Comparison of ENCODE assay signal across 14 mouse cellular contexts in genomic region chr15:42047088-42047976, GRCm38 (mm10).
DNase-seq lines count a peak whose midpoint lies in the region; ATAC-seq lines count a peak whose summit lies in the region.
"Had no signal": no experiment of that assay in that cellular context is flagged by ENCODE, and none has a peak within 500 bp of the region (broad histone marks: within the 10 kb centered on the region; RNA-seq: fewer than 3 reads in every experiment).

No protein-coding gene starts in this region.

- peak; percentile 12 for DNase-seq in heart, adult 11 months
- DNase-seq in heart, adult 8-10 months (ENCODE audit: low spot score): no peak
- DNase-seq in midbrain, embryonic 10.5 days (ENCODE audit: low spot score): no peak
- peak; percentile 64 for DNase-seq in retina, embryonic 14.5 days (ENCODE audit: low spot score)
- DNase-seq: cerebellum, adult 11 months; gastrocnemius, postnatal 14 days; heart, postnatal 4 days; kidney, adult 9 months; lung, postnatal 36 days had no signal

- 0 out of 2 replicates have a peak overlapping the region, but pooled peaks have one; percentile 2 for H3K27ac ChIP-seq in midbrain, embryonic 16.5 days (ENCODE audit: low read length)
- H3K27ac ChIP-seq in midbrain, embryonic 10.5 days (replicated peaks): no peak overlapping the region
- H3K27ac ChIP-seq in hindbrain, embryonic 13.5 days: no peak overlapping the region

- no peak overlapping the region for H3K9ac ChIP-seq in midbrain, embryonic 16.5 days (ENCODE audit: low read depth, low read length)
- H3K9ac ChIP-seq in hindbrain, embryonic 13.5 days: no peak overlapping the region

- H3K4me3 ChIP-seq in midbrain, embryonic 16.5 days (ENCODE audit: low read depth, low read length): no peak overlapping the region
- H3K4me3 ChIP-seq in midbrain, embryonic 10.5 days: no peak overlapping the region
- H3K4me3 ChIP-seq in hindbrain, embryonic 13.5 days: no peak overlapping the region

- peaks cover 4% of the 10 kb centered on the region; the same call in 1 of the 2 replicates for H3K4me1 ChIP-seq in midbrain, embryonic 16.5 days (ENCODE audit: control insufficient read depth, insufficient read depth, low read length)
- no peaks in the 10 kb centered on the region for H3K4me1 ChIP-seq in midbrain, embryonic 10.5 days
- peaks cover 7% of the 10 kb centered on the region for H3K4me1 ChIP-seq in hindbrain, embryonic 13.5 days (replicated peaks)

- ATAC-seq in midbrain, embryonic 16.5 days: peak; percentile 54; the same call in 1 of the 2 replicates
- ATAC-seq in hindbrain, embryonic 13.5 days (ENCODE audit: low FRiP score): peak; percentile 74; the same call in 1 of the 2 replicates
- ATAC-seq in megakaryocyte progenitor cell, adult 5-6 weeks (replicated peaks; ENCODE audit: poor library complexity): no peak
- no peak for ATAC-seq in megakaryocyte-erythroid progenitor cell, adult 5-6 weeks (replicated peaks; ENCODE audit: low FRiP score, low TSS enrichment, poor library complexity, severe bottlenecking)

- H3K27me3 ChIP-seq in midbrain, embryonic 16.5 days (ENCODE audit: control insufficient read depth, insufficient read depth, low read depth, low read length): no peaks in the 10 kb centered on the region
- no peaks in the 10 kb centered on the region for H3K27me3 ChIP-seq in midbrain, embryonic 10.5 days (ENCODE audit: low read depth, poor library complexity, severe bottlenecking)
- H3K27me3 ChIP-seq in hindbrain, embryonic 13.5 days: no peaks in the 10 kb centered on the region

- H3K4me2 ChIP-seq in midbrain, embryonic 16.5 days (ENCODE audit: low read length): no peak overlapping the region
- H3K4me2 ChIP-seq in hindbrain, embryonic 13.5 days: no peak overlapping the region
- H3K4me2 ChIP-seq: heart, embryonic 11.5 days had no signal

- WGBS in midbrain, embryonic 16.5 days: 53% methylated on average over 4 of the region's 4 CpGs
- WGBS in midbrain, embryonic 10.5 days: 66% methylated on average over 4 of the region's 4 CpGs
- 23% methylated on average over 4 of the region's 4 CpGs for WGBS in hindbrain, embryonic 13.5 days

- H3K36me3 ChIP-seq in midbrain, embryonic 16.5 days (ENCODE audit: control insufficient read depth, insufficient read depth, low read length): no peaks in the 10 kb centered on the region
- H3K36me3 ChIP-seq in midbrain, embryonic 10.5 days: no peaks in the 10 kb centered on the region
- no peaks in the 10 kb centered on the region for H3K36me3 ChIP-seq in hindbrain, embryonic 13.5 days

- no peaks in the 10 kb centered on the region for H3K9me3 ChIP-seq in midbrain, embryonic 16.5 days (replicated peaks; ENCODE audit: control insufficient read depth, low read length, poor library complexity, severe bottlenecking)
- H3K9me3 ChIP-seq in midbrain, embryonic 10.5 days (replicated peaks): no peaks in the 10 kb centered on the region
- H3K9me3 ChIP-seq in hindbrain, embryonic 13.5 days: no peaks in the 10 kb centered on the region

Comparison
In these comparisons a context has a peak if more than half of its experiments do, and no peak if none do; other contexts are left out.
1. DNase-seq: peak in heart, adult 11 months (single experiment) and retina, embryonic 14.5 days (single experiment); none in heart, adult 8-10 months (single experiment) and midbrain, embryonic 10.5 days (single experiment).
2. ATAC-seq: peak in midbrain, embryonic 16.5 days (single experiment) and hindbrain, embryonic 13.5 days (single experiment); none in megakaryocyte progenitor cell, adult 5-6 weeks (single experiment) and megakaryocyte-erythroid progenitor cell, adult 5-6 weeks (single experiment).